8 mouse cellular contexts compared by ENCODE assay signal in the genomic region with DNA sequence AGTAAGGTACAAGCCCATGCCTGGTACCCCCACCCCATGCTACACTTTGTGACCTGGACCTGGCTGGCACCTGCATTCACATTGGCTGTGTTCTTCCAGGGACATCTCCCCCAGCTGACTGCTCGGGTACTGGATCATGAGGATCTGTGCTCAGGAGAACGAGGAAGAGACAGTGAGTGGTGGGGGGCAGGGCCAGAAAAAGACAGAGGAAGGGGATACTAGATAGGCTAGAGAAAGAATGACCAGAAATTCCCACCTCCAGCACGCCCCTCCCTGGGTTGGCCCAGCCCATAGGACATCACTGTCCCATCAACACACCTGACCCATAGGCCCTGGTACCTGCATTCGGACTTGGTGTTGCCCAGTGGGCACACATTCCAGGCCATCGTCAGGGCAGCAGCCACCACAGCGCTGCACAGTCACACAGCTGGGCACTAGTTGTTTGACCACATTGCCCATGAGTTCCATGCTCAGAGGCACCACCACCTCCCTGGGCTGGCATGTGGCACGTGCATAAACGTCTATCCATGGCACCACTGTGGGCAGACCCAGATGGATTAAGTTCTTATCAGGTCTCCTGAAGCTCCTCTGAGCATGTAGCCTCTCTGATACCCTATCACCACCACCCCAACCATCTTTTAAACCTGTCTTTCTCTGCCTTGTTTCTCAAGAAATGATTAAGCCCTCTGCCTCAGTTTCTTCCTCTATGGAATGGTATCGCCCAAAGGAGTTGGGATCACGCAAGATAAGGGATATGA. TPM values are rescaled to one million over a fixed set of nuclear protein-coding genes. Genes with fewer than 3 reads are reported as not detected.
DNase-seq lines count a peak whose midpoint lies in the region; ATAC-seq and TF ChIP-seq lines count a peak whose summit lies in the region.

No protein-coding gene starts in this region.

- H3K4me2 ChIP-seq in lung, embryonic 14.5 days = peak overlapping the region; percentile 82
- peak overlapping the region; percentile 69 for H3K4me2 ChIP-seq in neural tube, embryonic 14.5 days (ENCODE audit: low read depth, low read length)

- peak overlapping the region; percentile 85 for H3K4me3 ChIP-seq in lung, embryonic 14.5 days (ENCODE audit: low read depth, low read length)
- H3K4me3 ChIP-seq in limb, embryonic 10.5 days = peak overlapping the region; percentile 96
- peak overlapping the region; percentile 70; the same call in 1 of the 2 replicates for H3K4me3 ChIP-seq in neural tube, embryonic 14.5 days (ENCODE audit: low read depth, low read length)

- no peak overlapping the region; the same call in 1 of the 2 replicates for H3K27ac ChIP-seq in lung, embryonic 14.5 days (ENCODE audit: low read depth)
- H3K27ac ChIP-seq in limb, embryonic 10.5 days = 0 out of 2 replicates have a peak overlapping the region, but pooled peaks have one; percentile 3
- H3K27ac ChIP-seq in neural tube, embryonic 14.5 days (ENCODE audit: low read depth, low read length) = no peak overlapping the region

- intact Hi-C loops in left cerebral cortex, postnatal 4 days (cut with DNase I) = no loop called here
- intact Hi-C loops in left cerebral cortex, postnatal 36 days (cut with DNase I) = no loop called here

- WGBS in lung, embryonic 14.5 days = 75% methylated on average over 10 of the region's 10 CpGs
- 85% methylated on average over 10 of the region's 10 CpGs for WGBS in limb, embryonic 10.5 days
- 84% methylated on average over 10 of the region's 10 CpGs for WGBS in neural tube, embryonic 14.5 days

- no peak for TF ChIP-seq CTCF in lung, embryonic 14.5 days (IDR thresholded peaks at IDR 0.05; ENCODE audit: low read depth)

- peak overlapping the region; percentile 83 for H3K9ac ChIP-seq in lung, embryonic 14.5 days
- H3K9ac ChIP-seq in neural tube, embryonic 14.5 days (replicated peaks; ENCODE audit: low read depth, low read length) = no peak overlapping the region

- no peak for ATAC-seq in lung, embryonic 14.5 days (ENCODE audit: insufficient read depth)
- ATAC-seq in erythroid progenitor cell, adult 5-6 weeks (replicated peaks; ENCODE audit: low FRiP score, poor library complexity, severe bottlenecking) = 0 out of 2 replicates have a peak, but pooled peaks have one; percentile 37
- no peak for ATAC-seq in neural tube, embryonic 14.5 days (ENCODE audit: low read depth)

- no peaks in the 10 kb centered on the region for H3K9me3 ChIP-seq in lung, embryonic 14.5 days (ENCODE audit: low read depth, low read length)
- no peaks in the 10 kb centered on the region for H3K9me3 ChIP-seq in limb, embryonic 10.5 days (replicated peaks)
- H3K9me3 ChIP-seq in neural tube, embryonic 14.5 days (ENCODE audit: control insufficient read depth, low read length) = no peaks in the 10 kb centered on the region

- H3K36me3 ChIP-seq in lung, embryonic 14.5 days (ENCODE audit: insufficient read depth) = peaks cover 33% of the 10 kb centered on the region
- H3K36me3 ChIP-seq in limb, embryonic 10.5 days = peaks cover 44% of the 10 kb centered on the region
- peaks cover 7% of the 10 kb centered on the region; the same call in 1 of the 2 replicates for H3K36me3 ChIP-seq in neural tube, embryonic 14.5 days (ENCODE audit: control insufficient read depth, insufficient read depth, low read length)

- H3K4me1 ChIP-seq in lung, embryonic 14.5 days (ENCODE audit: insufficient read depth) = peaks cover under 1% of the 10 kb centered on the region
- peaks cover 33% of the 10 kb centered on the region for H3K4me1 ChIP-seq in limb, embryonic 10.5 days
- H3K4me1 ChIP-seq in neural tube, embryonic 14.5 days (ENCODE audit: control insufficient read depth, insufficient read depth, low read length) = peaks cover 6% of the 10 kb centered on the region

- H3K27me3 ChIP-seq in lung, embryonic 14.5 days (ENCODE audit: insufficient read depth, low read length) = no peaks in the 10 kb centered on the region
- H3K27me3 ChIP-seq in limb, embryonic 10.5 days (ENCODE audit: low read depth, poor library complexity, severe bottlenecking) = no peaks in the 10 kb centered on the region
- H3K27me3 ChIP-seq in neural tube, embryonic 14.5 days (ENCODE audit: control insufficient read depth, insufficient read depth, low read length) = no peaks in the 10 kb centered on the region

- DNase-seq in lung, embryonic 14.5 days = no peak
- DNase-seq in lung, postnatal 10 days = no peak
- no peak for DNase-seq in limb, embryonic 10.5 days (ENCODE audit: low spot score)
- no peak for DNase-seq in left cerebral cortex, postnatal 4 days
- DNase-seq in thymus, postnatal 25 days = no peak
- no peak for DNase-seq in left cerebral cortex, postnatal 36 days (ENCODE audit: low spot score in 2 of 2)

RNA-seq across cellular contexts. Expression of gene Vegfb, which starts 1.3 kb away (rescaled TPM):
- 42.5 and 44.6 TPM in 2 replicates for polyA plus RNA-seq in lung, embryonic 14.5 days (2014; fragmentation: Nextera tagmentation; extraction: Ambion mirVana)
- total RNA-seq in erythroid progenitor cell, adult 5-6 weeks (2015; ENCODE audit: low replicate concordance) = 13.7 and 22.2 TPM in 2 replicates
- 0.98 and 4.1 TPM in 2 replicates for total RNA-seq in erythroid progenitor cell, adult 5-6 weeks (2017; ENCODE audit: low replicate concordance)
- 41.1 and 41.7 TPM in 2 replicates for polyA plus RNA-seq in limb, embryonic 10.5 days (2016; fragmentation: Nextera tagmentation; extraction: Ambion mirVana)
- 52.0 and 60.9 TPM in 2 replicates for polyA plus RNA-seq in neural tube, embryonic 14.5 days (2014; fragmentation: Nextera tagmentation; extraction: Ambion mirVana)
- 10 to 100 TPM; 74.4 to 80.7 TPM for total RNA-seq in left cerebral cortex, postnatal 4 days (2021)
- 100 to 1,000 TPM in 1 of 2 experiments, 10 to 100 TPM in 1; 88.0 to 104 TPM for total RNA-seq in left cerebral cortex, postnatal 36 days (2021)

RNA-seq across cellular contexts. Expression of gene Fkbp2, which starts 5.8 kb away (rescaled TPM):
- 84.4 and 84.8 TPM in 2 replicates for polyA plus RNA-seq in lung, embryonic 14.5 days (2014; fragmentation: Nextera tagmentation; extraction: Ambion mirVana)
- total RNA-seq in erythroid progenitor cell, adult 5-6 weeks (2015; ENCODE audit: low replicate concordance) = 38.1 and 93.3 TPM in 2 replicates
- total RNA-seq in erythroid progenitor cell, adult 5-6 weeks (2017; ENCODE audit: low replicate concordance) = 31.0 and 34.9 TPM in 2 replicates
- polyA plus RNA-seq in limb, embryonic 10.5 days (2016; fragmentation: Nextera tagmentation; extraction: Ambion mirVana) = 94.0 and 102 TPM in 2 replicates
- 93.0 and 119 TPM in 2 replicates for polyA plus RNA-seq in neural tube, embryonic 14.5 days (2014; fragmentation: Nextera tagmentation; extraction: Ambion mirVana)
- 10 to 100 TPM; 43.7 to 44.4 TPM for total RNA-seq in left cerebral cortex, postnatal 4 days (2021)
- total RNA-seq in left cerebral cortex, postnatal 36 days (2021) = 100 to 1,000 TPM; 102 to 103 TPM

RNA-seq across cellular contexts. Expression of gene Dnajc4, which starts 6.2 kb away (rescaled TPM):
- 18.6 and 22.8 TPM in 2 replicates for polyA plus RNA-seq in lung, embryonic 14.5 days (2014; fragmentation: Nextera tagmentation; extraction: Ambion mirVana)
- 11.5 TPM in 1 of 2 replicates, not detected in the other for total RNA-seq in erythroid progenitor cell, adult 5-6 weeks (2015; ENCODE audit: low replicate concordance)
- 2.2 and 2.6 TPM in 2 replicates for total RNA-seq in erythroid progenitor cell, adult 5-6 weeks (2017; ENCODE audit: low replicate concordance)
- 17.4 and 19.4 TPM in 2 replicates for polyA plus RNA-seq in limb, embryonic 10.5 days (2016; fragmentation: Nextera tagmentation; extraction: Ambion mirVana)
- 23.7 and 28.5 TPM in 2 replicates for polyA plus RNA-seq in neural tube, embryonic 14.5 days (2014; fragmentation: Nextera tagmentation; extraction: Ambion mirVana)
- total RNA-seq in left cerebral cortex, postnatal 4 days (2021) = 10 to 100 TPM; 14.0 to 17.7 TPM
- 10 to 100 TPM; 22.9 to 28.1 TPM for total RNA-seq in left cerebral cortex, postnatal 36 days (2021)

RNA-seq across cellular contexts. Expression of gene Nudt22, which starts 9.8 kb away (rescaled TPM):
- 20.4 and 20.7 TPM in 2 replicates for polyA plus RNA-seq in lung, embryonic 14.5 days (2014; fragmentation: Nextera tagmentation; extraction: Ambion mirVana)
- 4.2 and 10.1 TPM in 2 replicates for total RNA-seq in erythroid progenitor cell, adult 5-6 weeks (2015; ENCODE audit: low replicate concordance)
- total RNA-seq in erythroid progenitor cell, adult 5-6 weeks (2017; ENCODE audit: low replicate concordance) = 0.26 and 3.9 TPM in 2 replicates
- 21.1 and 21.2 TPM in 2 replicates for polyA plus RNA-seq in limb, embryonic 10.5 days (2016; fragmentation: Nextera tagmentation; extraction: Ambion mirVana)
- polyA plus RNA-seq in neural tube, embryonic 14.5 days (2014; fragmentation: Nextera tagmentation; extraction: Ambion mirVana) = 22.0 and 22.6 TPM in 2 replicates
- total RNA-seq in left cerebral cortex, postnatal 4 days (2021) = 10 to 100 TPM in 1 of 2 experiments, 1 to 10 TPM in 1; 8.9 to 11.5 TPM
- 10 to 100 TPM; 12.5 to 16.8 TPM for total RNA-seq in left cerebral cortex, postnatal 36 days (2021)

RNA-seq across cellular contexts. Expression of gene Trpt1, which starts 9.8 kb away (rescaled TPM):
- 9.0 and 10.5 TPM in 2 replicates for polyA plus RNA-seq in lung, embryonic 14.5 days (2014; fragmentation: Nextera tagmentation; extraction: Ambion mirVana)
- total RNA-seq in erythroid progenitor cell, adult 5-6 weeks (2015; ENCODE audit: low replicate concordance) = not detected in 2 replicates
- total RNA-seq in erythroid progenitor cell, adult 5-6 weeks (2017; ENCODE audit: low replicate concordance) = not detected in 2 replicates
- 7.4 and 10.6 TPM in 2 replicates for polyA plus RNA-seq in limb, embryonic 10.5 days (2016; fragmentation: Nextera tagmentation; extraction: Ambion mirVana)
- polyA plus RNA-seq in neural tube, embryonic 14.5 days (2014; fragmentation: Nextera tagmentation; extraction: Ambion mirVana) = 22.2 and 29.8 TPM in 2 replicates
- 10 to 100 TPM; 17.6 to 21.4 TPM for total RNA-seq in left cerebral cortex, postnatal 4 days (2021)
- 10 to 100 TPM; 20.4 to 24.7 TPM for total RNA-seq in left cerebral cortex, postnatal 36 days (2021)
